Mouse (Mus musculus) heart, postnatal 0 days (tissue): ENCODE data around the gene Pglyrp2.

ENCODE experiments used
- CTCF ChIP-seq: IDR thresholded peaks from 2 replicates; pipeline ENCODE4 v1.5.1; 2016; ENCODE audit warnings: antibody characterized with exemption, control low read depth, low read depth
- EP300 ChIP-seq: IDR thresholded peaks from 2 replicates; pipeline ENCODE4 v1.6.1; 2016; ENCODE audit warnings: antibody characterized with exemption, low read depth

DNA sequence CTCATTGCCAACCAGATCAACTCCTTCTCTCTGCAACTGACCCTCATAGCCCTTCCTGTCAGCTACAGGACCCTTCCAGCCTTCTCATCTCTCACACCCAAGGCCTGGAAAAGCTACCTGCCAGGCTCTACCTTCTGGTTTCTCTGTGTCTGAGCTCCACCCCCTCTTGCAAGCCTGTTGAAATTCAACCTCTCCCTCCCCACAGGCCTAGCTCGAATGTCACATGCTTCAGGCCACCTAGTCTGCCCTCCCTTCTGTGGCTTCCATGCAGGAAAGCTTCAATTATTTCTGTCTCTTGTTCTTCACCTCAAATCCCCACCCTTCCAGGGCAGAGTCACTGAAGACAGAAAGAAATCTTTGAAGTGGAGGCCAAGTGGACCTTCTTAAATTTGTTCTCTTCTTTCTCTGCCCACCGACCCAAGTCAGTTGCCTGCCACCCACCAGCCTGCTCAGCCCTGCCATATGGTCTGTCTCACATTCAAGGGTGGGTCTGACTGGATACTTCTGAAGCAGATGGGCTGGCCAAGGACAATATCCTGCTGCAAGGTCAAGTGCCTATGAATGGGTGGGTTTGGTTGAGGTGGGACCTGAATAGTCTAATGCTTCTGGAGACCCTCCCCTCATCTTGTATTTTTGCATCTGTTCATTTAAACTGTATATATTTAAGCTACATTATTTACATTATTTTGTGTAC is 27.0 kb upstream of the Pglyrp2 start:
- TF ChIP-seq EP300 = no peak
- no peak for TF ChIP-seq CTCF
